Comparison of ENCODE assay signal across 16 mouse cellular contexts in genomic region chr8:36318396-36318795, GRCm38 (mm10).
"Had no signal": no experiment of that assay in that cellular context is flagged by ENCODE, and none has a peak within 500 bp of the region (broad histone marks: within the 10 kb centered on the region; RNA-seq: fewer than 3 reads in every experiment).

No protein-coding gene starts in this region.

- H3K4me3 ChIP-seq: midbrain, embryonic 10.5 days; midbrain, embryonic 13.5 days; midbrain, embryonic 15.5 days; myocyte; neural tube, embryonic 13.5 days; neural tube, embryonic 15.5 days had no signal

- H3K27me3 ChIP-seq: midbrain, embryonic 13.5 days; midbrain, embryonic 15.5 days; neural tube, embryonic 13.5 days; neural tube, embryonic 15.5 days had no signal

- H3K4me1 ChIP-seq: midbrain, embryonic 10.5 days; midbrain, embryonic 13.5 days; midbrain, embryonic 15.5 days; neural tube, embryonic 13.5 days; neural tube, embryonic 15.5 days had no signal

- H3K36me3 ChIP-seq: midbrain, embryonic 10.5 days; midbrain, embryonic 13.5 days; midbrain, embryonic 15.5 days; neural tube, embryonic 13.5 days; neural tube, embryonic 15.5 days had no signal

- H3K9me3 ChIP-seq: midbrain, embryonic 10.5 days; midbrain, embryonic 13.5 days; midbrain, embryonic 15.5 days; neural tube, embryonic 13.5 days; neural tube, embryonic 15.5 days had no signal

- DNase-seq: lung, adult 18-20 months; lung, embryonic 14.5 days; lung, postnatal 10 days; lung, postnatal 4 days; retina, postnatal 1 day; right cerebral cortex, adult 18-20 months; right cerebral cortex, postnatal 25 days; right cerebral cortex, postnatal 4 days; spleen, adult 18-20 months; thymus, adult 18-20 months had no signal

- H3K27ac ChIP-seq: midbrain, embryonic 10.5 days; midbrain, embryonic 13.5 days; midbrain, embryonic 15.5 days; neural tube, embryonic 13.5 days; neural tube, embryonic 15.5 days had no signal
